Mouse (Mus musculus) MEL (cell line): ENCODE measurements around the gene Adamts16. TPM values are rescaled to one million over a fixed set of nuclear protein-coding genes. Genes with fewer than 3 reads are reported as not detected.

ENCODE experiments used
- DNase-seq: peaks from one replicate; pipeline ENCODE4 v3.0.0; 2011; ENCODE audit warnings: low read depth, low spot score
- H3K27ac ChIP-seq: 2 replicates; pipeline ENCODE4 v1.5.1; 2012; ENCODE audit warnings: low read depth, mild to moderate bottlenecking, control low read depth, low read length, moderate library complexity; ENCODE audit not compliant: control insufficient read depth
- H3K27me3 ChIP-seq, 2 experiments: fragments of 150-350 bp in 1 of 2; sonication (generic) in 1 of 2; 2 replicates each; pipeline ENCODE4 v1.6.1; 2012; ENCODE audit warnings: low read length in 2 of 2, mild to moderate bottlenecking in 2 of 2, improper control_type of control experiment in 1 of 2, moderate library complexity in 1 of 2; ENCODE audit not compliant: insufficient read depth in 2 of 2, control insufficient read depth in 1 of 2
- H3K36me3 ChIP-seq, 2 experiments: 2 replicates each; pipeline ENCODE4 v1.6.1; 2012 to 2014; ENCODE audit warnings: low read length in 2 of 2, improper control_type of control experiment in 1 of 2, inconsistent platforms in 1 of 2, mild to moderate bottlenecking in 1 of 2; ENCODE audit not compliant: insufficient read depth in 2 of 2, control insufficient read depth in 1 of 2
- H3K4me1 ChIP-seq, 2 experiments: fragments of 150-350 bp in 1 of 2; sonication (generic) in 1 of 2; 2 replicates each; pipeline ENCODE4 v1.6.1; 2012; ENCODE audit warnings: low read length in 2 of 2, improper control_type of control experiment in 1 of 2, mild to moderate bottlenecking in 1 of 2; ENCODE audit not compliant: insufficient read depth in 2 of 2, control insufficient read depth in 1 of 2
- H3K4me3 ChIP-seq, 2 experiments: fragments of 150-350 bp in 1 of 2; sonication (generic) in 1 of 2; 2 replicates each; pipeline ENCODE4 v1.5.1; 2012; ENCODE audit warnings: low read depth in 2 of 2, low read length in 2 of 2, mild to moderate bottlenecking in 2 of 2, moderate library complexity in 2 of 2, control low read depth in 1 of 2, improper control_type of control experiment in 1 of 2; ENCODE audit not compliant: control insufficient read depth in 1 of 2, insufficient read depth in 1 of 2
- H3K79me2 ChIP-seq: 2 replicates; pipeline ENCODE4 v1.6.1; 2012; ENCODE audit warnings: mild to moderate bottlenecking, low read length, moderate library complexity; ENCODE audit not compliant: control insufficient read depth, poor library complexity, insufficient read depth
- H3K9ac ChIP-seq: 2 replicates; pipeline ENCODE4 v1.6.1; 2012; ENCODE audit warnings: low read depth, mild to moderate bottlenecking, control low read depth, low read length, moderate library complexity; ENCODE audit not compliant: control insufficient read depth, poor library complexity, severe bottlenecking
- H3K9me3 ChIP-seq: fragments of 150-350 bp; sonication (generic); replicated peaks from 2 replicates; pipeline ENCODE4 v1.6.1; 2012; ENCODE audit warnings: mild to moderate bottlenecking, low read length, improper control_type of control experiment, moderate library complexity; ENCODE audit not compliant: insufficient read depth
- BHLHE40 ChIP-seq: IDR thresholded peaks from 2 replicates; pipeline ENCODE4 v1.6.1; 2012; ENCODE audit warnings: low read depth, mild to moderate bottlenecking, inconsistent platforms, low read length, improper control_type of control experiment, borderline replicate concordance
- CHD1 ChIP-seq: IDR thresholded peaks from 2 replicates; pipeline ENCODE4 v1.6.1; 2012; ENCODE audit warnings: low read depth, mild to moderate bottlenecking, inconsistent platforms, low read length, improper control_type of control experiment
- CTCF ChIP-seq, 3 experiments: IDR thresholded peaks in 2 of 3; conservative IDR thresholded peaks in 1 of 3; 2 replicates each; pipeline ENCODE4 v1.5.1; 2011 to 2012; ENCODE audit warnings: low read length in 3 of 3, low read depth in 2 of 3, mild to moderate bottlenecking in 2 of 3, improper control_type of control experiment in 1 of 3, inconsistent platforms in 1 of 3, mixed read lengths in 1 of 3, moderate library complexity in 1 of 3; ENCODE audit not compliant: control insufficient read depth in 1 of 3, insufficient read depth in 1 of 3, poor library complexity in 1 of 3, severe bottlenecking in 1 of 3
- ELF1 ChIP-seq: IDR thresholded peaks from 2 replicates; pipeline ENCODE4 v1.6.1; 2014; ENCODE audit warnings: low read depth, mild to moderate bottlenecking, inconsistent platforms, low read length, improper control_type of control experiment, moderate library complexity
- ETS1 ChIP-seq: IDR thresholded peaks from 2 replicates; pipeline ENCODE4 v1.6.1; 2012; ENCODE audit warnings: low read depth, mild to moderate bottlenecking, inconsistent platforms, low read length, improper control_type of control experiment, moderate library complexity
- GATA1 ChIP-seq: IDR thresholded peaks from 2 replicates; pipeline ENCODE4 v1.6.1; 2011; ENCODE audit warnings: low read depth, low read length, improper control_type of control experiment
- KAT2A ChIP-seq: conservative IDR thresholded peaks from 2 replicates; pipeline ENCODE4 v1.6.1; 2012; ENCODE audit warnings: low read depth, low read length, improper control_type of control experiment, inconsistent platforms
- MAFK ChIP-seq: IDR thresholded peaks from 2 replicates; pipeline ENCODE4 v1.6.1; 2011; ENCODE audit warnings: low read depth, mild to moderate bottlenecking, low read length, improper control_type of control experiment, borderline replicate concordance
- MAX ChIP-seq: IDR thresholded peaks from 2 replicates; pipeline ENCODE4 v1.6.1; 2011; ENCODE audit warnings: low read length, improper control_type of control experiment
- MAZ ChIP-seq: IDR thresholded peaks from 2 replicates; pipeline ENCODE4 v1.6.1; 2012; ENCODE audit warnings: low read depth, mild to moderate bottlenecking, inconsistent platforms, low read length, improper control_type of control experiment
- MEF2A ChIP-seq: IDR thresholded peaks from 2 replicates; pipeline ENCODE4 v1.6.1; 2014; ENCODE audit warnings: low read depth, mild to moderate bottlenecking, inconsistent platforms, low read length, improper control_type of control experiment; ENCODE audit not compliant: poor library complexity, insufficient replicate concordance, severe bottlenecking; ENCODE audit errors: extremely low read depth
- MXI1 ChIP-seq: IDR thresholded peaks from 2 replicates; pipeline ENCODE4 v1.6.1; 2011; ENCODE audit warnings: mild to moderate bottlenecking, low read depth, low read length, improper control_type of control experiment
- NELFE ChIP-seq: IDR thresholded peaks from 2 replicates; pipeline ENCODE4 v1.6.1; 2011; ENCODE audit warnings: low read depth, low read length, improper control_type of control experiment
- POLR2AphosphoS5 ChIP-seq: IDR thresholded peaks from 2 replicates; pipeline ENCODE4 v1.6.1; 2012; ENCODE audit warnings: low read depth, borderline replicate concordance, mild to moderate bottlenecking, inconsistent platforms, low read length, moderate library complexity, mixed read lengths
- SMC3 ChIP-seq: IDR thresholded peaks from 2 replicates; pipeline ENCODE4 v1.6.1; 2011; ENCODE audit warnings: low read depth, low read length, improper control_type of control experiment
- TBP ChIP-seq: IDR thresholded peaks from 2 replicates; pipeline ENCODE4 v1.8.0; 2011; ENCODE audit warnings: low read depth, low read length, improper control_type of control experiment
- TCF12 ChIP-seq: IDR thresholded peaks from 2 replicates; pipeline ENCODE4 v1.6.1; 2014; ENCODE audit warnings: low read depth, mild to moderate bottlenecking, inconsistent platforms, low read length, improper control_type of control experiment, moderate library complexity
- UBTF ChIP-seq: IDR thresholded peaks from 2 replicates; pipeline ENCODE4 v1.6.1; 2012; ENCODE audit warnings: low read depth, mild to moderate bottlenecking, inconsistent platforms, low read length, improper control_type of control experiment, moderate library complexity, borderline replicate concordance; ENCODE audit not compliant: insufficient read depth
- USF1 ChIP-seq: IDR thresholded peaks from 2 replicates; pipeline ENCODE4 v1.6.1; 2014; ENCODE audit warnings: low read depth, mild to moderate bottlenecking, inconsistent platforms, low read length, improper control_type of control experiment, moderate library complexity
- ZC3H11A ChIP-seq: IDR thresholded peaks from 2 replicates; pipeline ENCODE4 v1.6.1; 2012; ENCODE audit warnings: low read depth, mild to moderate bottlenecking, inconsistent platforms, low read length, improper control_type of control experiment
- ZMIZ1 ChIP-seq: IDR thresholded peaks from 2 replicates; pipeline ENCODE4 v1.6.1; 2012; ENCODE audit warnings: low read depth, mild to moderate bottlenecking, inconsistent platforms, low read length, improper control_type of control experiment, moderate library complexity
- ZNF384 ChIP-seq: IDR thresholded peaks from 2 replicates; pipeline ENCODE4 v1.6.1; 2012; ENCODE audit warnings: low read depth, mild to moderate bottlenecking, inconsistent platforms, low read length, improper control_type of control experiment
- polyA plus RNA-seq, 2 experiments: library from polyadenylated mRNA; stranded (reverse) in 1 of 2; unstranded in 1 of 2; fragments of >175 nt in 1 of 2; fragments of >200 nt in 1 of 2; gene quantifications; 2 replicates each; pipeline versions ENCODE4 v1.2.1 to v1.2.4; 2012; ENCODE audit warnings: low replicate concordance in 2 of 2, low read depth in 1 of 2; ENCODE audit not compliant: insufficient read length in 2 of 2, insufficient read depth in 1 of 2, missing spikeins in 1 of 2
- total RNA-seq: library from RNA; depleted of rRNA; stranded (reverse); fragments of 300-350 nt; gene quantifications from 2 replicates; pipeline ENCODE4 v1.2.3, GENCODE M21; 2012

Adamts16 gene
- total and polyA plus RNA-seq, 3 experiments: not detected

GRCm38 (mm10) chr13:70802849-70803248 lies 38.8 kb downstream of the Adamts16 start:
- TF ChIP-seq SMC3: no peak
- TF ChIP-seq USF1: no peak
- TF ChIP-seq MXI1: no peak
- no peak for TF ChIP-seq KAT2A
- no peak for TF ChIP-seq ZMIZ1
- no peak for TF ChIP-seq ETS1
- TF ChIP-seq MEF2A: no peak
- no peak for TF ChIP-seq MAZ
- TF ChIP-seq CTCF (IDR thresholded peaks at IDR 0.05 in 2 of 3, conservative IDR thresholded peaks at IDR 0.05 in 1 of 3; ENCODE audit: control insufficient read depth in 1 of 3, insufficient read depth in 1 of 3, low read depth in 2 of 3, low read length in 3 of 3, poor library complexity in 1 of 3, severe bottlenecking in 1 of 3): no peak
- TF ChIP-seq ELF1: no peak
- no peak for TF ChIP-seq POLR2AphosphoS5
- TF ChIP-seq TCF12: no peak
- TF ChIP-seq TBP: no peak
- no peak for TF ChIP-seq BHLHE40
- DNase-seq: no peak

GRCm38 (mm10) chr13:70799322-70799721 lies 42.3 kb downstream of the Adamts16 start:
- no peak overlapping the region for H3K27ac ChIP-seq
- H3K4me1 ChIP-seq: no peaks in the 10 kb centered on the region
- no peak for TF ChIP-seq ELF1
- TF ChIP-seq BHLHE40: no peak
- no peak for TF ChIP-seq TCF12
- TF ChIP-seq UBTF: no peak
- TF ChIP-seq GATA1: no peak
- TF ChIP-seq ZC3H11A: no peak
- no peak for TF ChIP-seq MAX
- no peak for TF ChIP-seq ZNF384
- no peak for TF ChIP-seq NELFE
- no peak for TF ChIP-seq CHD1
- no peak for TF ChIP-seq MAFK
- TF ChIP-seq, all 39 proteins: peak for 0
- DNase-seq: no peak
- H3K36me3 ChIP-seq: no peaks in the 10 kb centered on the region
- no peak overlapping the region for H3K4me3 ChIP-seq
- no peak overlapping the region for H3K9ac ChIP-seq
- H3K27me3 ChIP-seq: no peaks in the 10 kb centered on the region
- H3K79me2 ChIP-seq: no peaks in the 10 kb centered on the region
- no peaks in the 10 kb centered on the region for H3K9me3 ChIP-seq

More at GRCm38 (mm10) chr13:70802849-70803248, 38.8 kb downstream of the Adamts16 start:
- Histone ChIP-seq H3K27ac (no peak overlapping the region), H3K27me3 (no peaks in the 10 kb centered on the region), H3K4me3 (no peak overlapping the region), H3K9ac (no peak overlapping the region), H3K4me1 (no peaks in the 10 kb centered on the region), H3K36me3 (no peaks in the 10 kb centered on the region), H3K9me3 (no peaks in the 10 kb centered on the region), H3K79me2 (no peaks in the 10 kb centered on the region)
